ENCODE assay signal across 23 mouse cellular contexts in the genomic region with DNA sequence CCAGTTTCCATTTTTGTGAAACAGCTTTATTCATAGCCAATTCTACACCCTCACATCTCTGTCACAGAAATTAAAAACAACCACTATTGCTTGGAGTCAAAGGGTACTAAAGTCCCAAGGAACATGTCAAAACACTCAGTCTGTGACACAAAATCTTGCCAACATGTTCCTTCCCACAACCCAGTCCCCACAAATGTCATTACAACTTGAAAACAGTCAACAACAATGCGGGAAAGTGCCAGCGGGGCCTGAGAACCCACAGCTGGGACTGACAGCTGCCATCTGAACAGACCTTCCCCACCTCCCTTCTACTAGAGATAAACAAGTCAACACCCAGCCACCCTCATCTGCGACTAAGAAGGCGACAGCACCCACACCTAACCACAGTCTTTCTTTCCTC. TPM values are rescaled to one million over a fixed set of nuclear protein-coding genes. Genes with fewer than 3 reads are reported as not detected.
DNase-seq lines count a peak whose midpoint lies in the region; ATAC-seq and TF ChIP-seq lines count a peak whose summit lies in the region.
"Had no signal": no experiment of that assay in that cellular context is flagged by ENCODE, and none has a peak within 500 bp of the region (broad histone marks: within the 10 kb centered on the region; RNA-seq: fewer than 3 reads in every experiment).

No protein-coding gene starts in this region.

- H3K27me3 ChIP-seq in heart, embryonic 13.5 days (replicated peaks) = peaks cover 11% of the 10 kb centered on the region; the same call in 1 of the 2 replicates
- H3K27me3 ChIP-seq in lung, embryonic 14.5 days (ENCODE audit: insufficient read depth, low read length) = no peaks in the 10 kb centered on the region
- H3K27me3 ChIP-seq: embryonic facial prominence, embryonic 13.5 days; forebrain, embryonic 15.5 days; hindbrain, embryonic 15.5 days; limb, embryonic 15.5 days had no signal

- H3K36me3 ChIP-seq in heart, embryonic 13.5 days = peaks cover 50% of the 10 kb centered on the region
- H3K36me3 ChIP-seq in lung, embryonic 14.5 days (ENCODE audit: insufficient read depth) = peaks cover 49% of the 10 kb centered on the region

- H3K9ac ChIP-seq in heart, embryonic 13.5 days = no peak overlapping the region
- no peak overlapping the region for H3K9ac ChIP-seq in lung, embryonic 14.5 days
- H3K9ac ChIP-seq: embryonic facial prominence, embryonic 13.5 days; forebrain, embryonic 15.5 days; hindbrain, embryonic 15.5 days; limb, embryonic 15.5 days; liver, postnatal 0 days had no signal

- H3K4me3 ChIP-seq in heart, embryonic 13.5 days = no peak overlapping the region
- no peak overlapping the region for H3K4me3 ChIP-seq in lung, embryonic 14.5 days (ENCODE audit: low read depth, low read length)
- H3K4me3 ChIP-seq: embryonic facial prominence, embryonic 13.5 days; forebrain, embryonic 15.5 days; hindbrain, embryonic 15.5 days; limb, embryonic 15.5 days; midbrain, embryonic 10.5 days had no signal

- intact Hi-C loops in heart, postnatal 14 days (cut with DNase I) = loop anchor here (10.0 kb wide), 1 partner anchor 436 kb away; no protein-coding TSS in a partner anchor

- 56% methylated on average over 4 of the region's 4 CpGs for WGBS in heart, embryonic 13.5 days
- WGBS in lung, embryonic 14.5 days = 80% methylated on average over 4 of the region's 4 CpGs

- no peak overlapping the region for H3K4me2 ChIP-seq in heart, embryonic 13.5 days
- no peak overlapping the region for H3K4me2 ChIP-seq in lung, embryonic 14.5 days
- H3K4me2 ChIP-seq: embryonic facial prominence, embryonic 13.5 days; forebrain, embryonic 15.5 days; hindbrain, embryonic 15.5 days; limb, embryonic 15.5 days had no signal

- ATAC-seq in heart, embryonic 13.5 days (ENCODE audit: extremely low read depth, insufficient number of reproducible peaks, low FRiP score, low TSS enrichment) = no peak
- no peak for ATAC-seq in lung, embryonic 14.5 days (ENCODE audit: insufficient read depth)
- ATAC-seq: forebrain, embryonic 15.5 days; liver, postnatal 0 days had no signal

- no peaks in the 10 kb centered on the region for H3K9me3 ChIP-seq in heart, embryonic 13.5 days
- no peaks in the 10 kb centered on the region for H3K9me3 ChIP-seq in lung, embryonic 14.5 days (ENCODE audit: low read depth, low read length)
- H3K9me3 ChIP-seq: embryonic facial prominence, embryonic 13.5 days; forebrain, embryonic 15.5 days; hindbrain, embryonic 15.5 days; limb, embryonic 15.5 days; midbrain, embryonic 10.5 days had no signal

- no peak for DNase-seq in heart, adult 8-10 months (ENCODE audit: low spot score)
- DNase-seq in lung, embryonic 14.5 days = peak; percentile 4
- no peak for DNase-seq in lung, postnatal 25 days (ENCODE audit: low spot score)
- DNase-seq in heart, postnatal 14 days = peak; percentile 9 to 29
- DNase-seq in lung, postnatal 10 days = peak; percentile 67
- no peak for DNase-seq in frontal cortex, postnatal 36 days (ENCODE audit: low spot score in 2 of 2)
- DNase-seq in ovary, postnatal 14 days (ENCODE audit: low spot score) = no peak
- DNase-seq: B cell, adult 2 months; cerebellum, postnatal 10 days; kidney, adult 11 months; kidney, postnatal 10 days; layer of hippocampus, postnatal 36 days; liver, postnatal 0 days; retina, postnatal 1 day; right cerebral cortex, postnatal 4 days; thymus, adult 18-20 months; thymus, postnatal 4 days had no signal

- H3K27ac ChIP-seq in heart, embryonic 13.5 days (replicated peaks) = peak overlapping the region; percentile 12; the same call in 1 of the 2 replicates
- H3K27ac ChIP-seq in lung, embryonic 14.5 days (ENCODE audit: low read depth) = no peak overlapping the region
- H3K27ac ChIP-seq: embryonic facial prominence, embryonic 13.5 days; forebrain, embryonic 15.5 days; hindbrain, embryonic 15.5 days; limb, embryonic 15.5 days; midbrain, embryonic 10.5 days had no signal

- no peak for TF ChIP-seq CTCF in lung, embryonic 14.5 days (IDR thresholded peaks at IDR 0.05; ENCODE audit: low read depth)

- H3K4me1 ChIP-seq in heart, embryonic 13.5 days = peaks cover 26% of the 10 kb centered on the region
- H3K4me1 ChIP-seq in lung, embryonic 14.5 days (ENCODE audit: insufficient read depth) = no peaks in the 10 kb centered on the region
- H3K4me1 ChIP-seq: embryonic facial prominence, embryonic 13.5 days; forebrain, embryonic 15.5 days; hindbrain, embryonic 15.5 days; limb, embryonic 15.5 days; midbrain, embryonic 10.5 days had no signal

RNA-seq across cellular contexts. Expression of gene Pum3, which starts 18.9 kb away (rescaled TPM):
- 41.2 and 42.2 TPM in 2 replicates for polyA plus RNA-seq in heart, embryonic 13.5 days (2015; fragmentation: Nextera tagmentation; extraction: Ambion mirVana)
- 10 to 100 TPM; 21.4 to 33.7 (median 31.1) TPM for total RNA-seq in heart, adult 8-10 months (2022)
- polyA plus RNA-seq in lung, embryonic 14.5 days (2014; fragmentation: Nextera tagmentation; extraction: Ambion mirVana) = 83.2 and 87.0 TPM in 2 replicates
- 10 to 100 TPM; 28.8 to 29.1 TPM for total RNA-seq in heart, postnatal 14 days (2021)

Comparison
In these comparisons a context has a peak if more than half of its experiments do, and no peak if none do; other contexts are left out.
1. DNase-seq: peak in lung, embryonic 14.5 days (single experiment), heart, postnatal 14 days (2 of 2) and lung, postnatal 10 days (single experiment); none in heart, adult 8-10 months (single experiment), lung, postnatal 25 days (single experiment), frontal cortex, postnatal 36 days (0 of 2) and ovary, postnatal 14 days (single experiment).